Mouse (Mus musculus) midbrain, postnatal 0 days (tissue): ENCODE measurements around the gene Rccd1. TPM values are rescaled to one million over a fixed set of nuclear protein-coding genes. Genes with fewer than 3 reads are reported as not detected.

ENCODE experiments used
- ATAC-seq: fragments of 200-750 bp; cut with Nextera tagmentation; 2 replicates; pipeline ENCODE4 v1.8.0; 2017; ENCODE audit warnings: moderate number of reproducible peaks, mild to moderate bottlenecking, moderate TSS enrichment, moderate library complexity; ENCODE audit not compliant: low FRiP score
- DNase-seq: peaks from one replicate; pipeline ENCODE4 v3.0.0-alpha.2; 2015; ENCODE audit warnings: low spot score
- H3K27ac ChIP-seq: fragments of 300-500 bp; sonication (generic); 2 replicates; pipeline ENCODE4 v1.5.1; 2014; ENCODE audit warnings: low read depth, mild to moderate bottlenecking, low read length, mixed read lengths
- H3K27me3 ChIP-seq: fragments of 300-500 bp; sonication (generic); 2 replicates; pipeline ENCODE4 v1.6.1; 2014; ENCODE audit warnings: low read length, control low read depth, mixed read lengths; ENCODE audit not compliant: insufficient read depth
- H3K36me3 ChIP-seq: fragments of 300-500 bp; sonication (generic); 2 replicates; pipeline ENCODE4 v1.6.1; 2014; ENCODE audit warnings: low read length, control low read depth, mixed read lengths; ENCODE audit not compliant: insufficient read depth
- H3K4me1 ChIP-seq: fragments of 300-500 bp; sonication (generic); 2 replicates; pipeline ENCODE4 v1.6.1; 2014; ENCODE audit warnings: mild to moderate bottlenecking, control low read depth, antibody characterized with exemption, low read length, mixed read lengths; ENCODE audit not compliant: insufficient read depth
- H3K4me2 ChIP-seq: fragments of 300-500 bp; sonication (generic); 2 replicates; pipeline ENCODE4 v1.6.1; 2014; ENCODE audit warnings: low read depth, mild to moderate bottlenecking, low read length, mixed read lengths; ENCODE audit not compliant: poor library complexity, severe bottlenecking
- H3K4me3 ChIP-seq: fragments of 300-500 bp; sonication (generic); 2 replicates; pipeline ENCODE4 v1.5.1; 2014; ENCODE audit warnings: low read depth, mild to moderate bottlenecking, low read length, moderate library complexity
- H3K9ac ChIP-seq: fragments of 300-500 bp; sonication (generic); replicated peaks from 2 replicates; pipeline ENCODE4 v1.6.1; 2014; ENCODE audit warnings: mild to moderate bottlenecking, low read length, moderate library complexity, mixed read lengths; ENCODE audit not compliant: poor library complexity, severe bottlenecking
- H3K9me3 ChIP-seq: fragments of 300-500 bp; sonication (generic); 2 replicates; pipeline ENCODE4 v1.6.1; 2016; ENCODE audit warnings: low read length, control low read depth
- CTCF ChIP-seq: IDR thresholded peaks from 2 replicates; pipeline ENCODE4 v1.5.1; 2016; ENCODE audit warnings: antibody characterized with exemption, mild to moderate bottlenecking
- WGBS: fragments of 180-500 bp; shearing (Covaris S2); extraction: QIAGEN DNeasy Blood & Tissue Kit; methylation state at CpG from one replicate; pipeline ENCODE4 v1.1.7; 2014; 5-methylcytosine and 5-hydroxymethylcytosine counted together
- polyA plus RNA-seq: library from polyadenylated mRNA; unstranded; fragments of >200 nt; fragmentation: Nextera tagmentation; extraction: Ambion mirVana; gene quantifications from 2 replicates; pipeline ENCODE4 v1.2.1, GENCODE M21; 2015
- total RNA-seq: library from RNA; depleted of rRNA; stranded (reverse); fragments of >200 nt; gene quantifications from 2 replicates; pipeline ENCODE4 v1.2.3, GENCODE M21; 2014

Gene Rccd1
- total and polyA plus RNA-seq, 2 experiments from 2014 or later, result 7.4 to 22.7 TPM

- H3K4me2 ChIP-seq, result peak within 1 kb of the TSS; percentile 76
- peaks cover 8% of the 10 kb centered on the region; the same call in 1 of the 2 replicates for H3K4me1 ChIP-seq
- H3K4me3 ChIP-seq, result peak within 1 kb of the TSS; percentile 92
- no peaks in the 10 kb centered on the region for H3K9me3 ChIP-seq
- WGBS, result 1% methylated on average over 35 of the region's 86 CpGs
- ATAC-seq (peak; percentile 83), DNase-seq (peak; percentile 85)
- peak within 1 kb of the TSS; percentile 96 for H3K9ac ChIP-seq
- H3K27me3 ChIP-seq, result no peaks in the 10 kb centered on the region
- peak within 1 kb of the TSS; percentile 81 for H3K27ac ChIP-seq
- peak; percentile 69 for TF ChIP-seq CTCF
- peaks cover 23% of the 10 kb centered on the region for H3K36me3 ChIP-seq
These were observed 46.9 kb upstream of the Rccd1 start, which contains the start of gene Man2a2 for GRCm38 (mm10) chr7:80371041-80371751. TSS of gene Man2a2 (minus strand) at chr7:80371375.

GRCm38 (mm10) chr7:80370649-80371040, 46.4 kb upstream of the Rccd1 start:
- peak overlapping the region; percentile 96 for H3K9ac ChIP-seq
- WGBS, result under 1% methylated on average over 30 of the region's 31 CpGs

GRCm38 (mm10) chr7:80369967-80370431, 45.7 kb upstream of the Rccd1 start:
- ATAC-seq, result no peak
- Histone ChIP-seq H3K9ac (peak overlapping the region; percentile 96), H3K4me3 (peak overlapping the region; percentile 92), H3K9me3 (no peaks in the 10 kb centered on the region), H3K4me2 (peak overlapping the region; percentile 76), H3K27me3 (no peaks in the 10 kb centered on the region), H3K36me3 (peaks cover 25% of the 10 kb centered on the region), H3K4me1 (peaks cover 3% of the 10 kb centered on the region; the same call in 1 of the 2 replicates), H3K27ac (peak overlapping the region; percentile 81; the same call in 1 of the 2 replicates)
- WGBS, result 45% methylated on average over 4 of the region's 4 CpGs
- TF ChIP-seq CTCF, result no peak
- DNase-seq, result no peak

More at GRCm38 (mm10) chr7:80370649-80371040, 46.4 kb upstream of the Rccd1 start:
- Histone ChIP-seq H3K4me1 (peaks cover 3% of the 10 kb centered on the region; the same call in 1 of the 2 replicates), H3K9me3 (no peaks in the 10 kb centered on the region), H3K36me3 (peaks cover 25% of the 10 kb centered on the region), H3K27ac (peak overlapping the region; percentile 81), H3K27me3 (no peaks in the 10 kb centered on the region), H3K4me2 (peak overlapping the region; percentile 76), H3K4me3 (peak overlapping the region; percentile 92)
- peak; percentile 64 for DNase-seq
- TF ChIP-seq CTCF, result no peak
- ATAC-seq, result peak; percentile 61

- Histone ChIP-seq H3K9ac (0 out of 2 replicates have a peak overlapping the region, but pooled peaks have one; percentile 96), H3K4me2 (peak overlapping the region; percentile 76), H3K4me3 (peak overlapping the region; percentile 92), H3K4me1 (peaks cover 3% of the 10 kb centered on the region; the same call in 1 of the 2 replicates), H3K27me3 (no peaks in the 10 kb centered on the region), H3K27ac (no peak overlapping the region), H3K36me3 (peaks cover 29% of the 10 kb centered on the region), H3K9me3 (no peaks in the 10 kb centered on the region)
- no peak for TF ChIP-seq CTCF
- WGBS, result 71% methylated on average over 5 of the region's 5 CpGs
- ATAC-seq (no peak), DNase-seq (no peak)
These were observed 45.2 kb upstream of the Rccd1 start for GRCm38 (mm10) chr7:80369461-80369860.

GRCm38 (mm10) chr7:80368635-80369421, 44.6 kb upstream of the Rccd1 start:
- Histone ChIP-seq H3K4me3 (peak overlapping the region; percentile 92; the same call in 1 of the 2 replicates), H3K4me2 (peak overlapping the region; percentile 76), H3K27me3 (no peaks in the 10 kb centered on the region), H3K4me1 (peaks cover 3% of the 10 kb centered on the region; the same call in 1 of the 2 replicates), H3K36me3 (peaks cover 35% of the 10 kb centered on the region), H3K9ac (no peak overlapping the region), H3K27ac (no peak overlapping the region), H3K9me3 (no peaks in the 10 kb centered on the region)
- 82% methylated on average over 20 of the region's 20 CpGs for WGBS
- TF ChIP-seq CTCF, result no peak
- no peak for DNase-seq
- no peak for ATAC-seq
